Mouse (Mus musculus) neural tube, embryonic 11.5 days (tissue): Measurements from ENCODE around the gene Nprl2. TPM values are rescaled to one million over a fixed set of nuclear protein-coding genes. Genes with fewer than 3 reads are reported as not detected.

Experiments used
- ATAC-seq: fragments of 200-750 bp; cut with Nextera tagmentation; 2 replicates; pipeline ENCODE4 v1.8.0; 2017; ENCODE audit warnings: moderate number of reproducible peaks, mild to moderate bottlenecking, moderate TSS enrichment, moderate library complexity; ENCODE audit not compliant: insufficient read depth, low FRiP score, low TSS enrichment
- DNase-seq: peaks from one replicate; pipeline ENCODE4 v3.0.0-alpha.2; 2015; ENCODE audit warnings: low spot score
- H3K27ac ChIP-seq: fragments of 300-500 bp; sonication (generic); 2 replicates; pipeline ENCODE4 v1.5.1; 2014; ENCODE audit warnings: low read depth, mild to moderate bottlenecking, low read length
- H3K27me3 ChIP-seq: fragments of 300-500 bp; sonication (generic); 2 replicates; pipeline ENCODE4 v1.6.1; 2014; ENCODE audit warnings: mild to moderate bottlenecking, low read length, mixed read lengths; ENCODE audit not compliant: control insufficient read depth, insufficient read depth
- H3K36me3 ChIP-seq: fragments of 300-500 bp; sonication (generic); 2 replicates; pipeline ENCODE4 v1.6.1; 2014; ENCODE audit warnings: mild to moderate bottlenecking, low read length, moderate library complexity, mixed read lengths; ENCODE audit not compliant: control insufficient read depth, insufficient read depth
- H3K4me1 ChIP-seq: fragments of 300-500 bp; sonication (generic); 2 replicates; pipeline ENCODE4 v1.6.1; 2014; ENCODE audit warnings: low read length, mixed read lengths; ENCODE audit not compliant: control insufficient read depth, insufficient read depth
- H3K4me2 ChIP-seq: fragments of 300-500 bp; sonication (generic); 2 replicates; pipeline ENCODE4 v1.6.1; 2014; ENCODE audit warnings: low read depth, mild to moderate bottlenecking, moderate library complexity
- H3K4me3 ChIP-seq: fragments of 300-500 bp; sonication (generic); 2 replicates; pipeline ENCODE4 v1.5.1; 2014; ENCODE audit warnings: low read depth, low read length
- H3K9ac ChIP-seq: fragments of 300-500 bp; sonication (generic); 2 replicates; pipeline ENCODE4 v1.6.1; 2014; ENCODE audit warnings: mild to moderate bottlenecking, low read length
- H3K9me3 ChIP-seq: fragments of 300-500 bp; sonication (generic); 2 replicates; pipeline ENCODE4 v1.6.1; 2016; ENCODE audit warnings: low read length; ENCODE audit not compliant: control insufficient read depth
- WGBS: fragments of 180-500 bp; shearing (Covaris S2); extraction: QIAGEN DNeasy Blood & Tissue Kit; methylation state at CpG from one replicate; pipeline ENCODE4 v1.1.7; 2014; 5-methylcytosine and 5-hydroxymethylcytosine counted together
- polyA plus RNA-seq: library from polyadenylated mRNA; unstranded; fragments of >200 nt; fragmentation: Nextera tagmentation; extraction: Ambion mirVana; gene quantifications from 2 replicates; pipeline ENCODE4 v1.2.1, GENCODE M21; 2014

Nprl2 gene
- polyA plus RNA-seq, 1 experiment from 2014 or later: 48.9 TPM

GRCm38 (mm10) chr9:107548820-107549219, 6.8 kb downstream of the Nprl2 start:
- H3K9me3 ChIP-seq: no peaks in the 10 kb centered on the region
- peaks cover 26% of the 10 kb centered on the region for H3K4me1 ChIP-seq
- no peak overlapping the region for H3K4me3 ChIP-seq
- WGBS: 88% methylated on average over 10 of the region's 10 CpGs
- no peak overlapping the region for H3K4me2 ChIP-seq
- no peak overlapping the region for H3K27ac ChIP-seq
- peaks cover 2% of the 10 kb centered on the region; the same call in 1 of the 2 replicates for H3K36me3 ChIP-seq
- no peak overlapping the region for H3K9ac ChIP-seq
- peaks cover 30% of the 10 kb centered on the region for H3K27me3 ChIP-seq
- DNase-seq (no peak), ATAC-seq (no peak)

DNA sequence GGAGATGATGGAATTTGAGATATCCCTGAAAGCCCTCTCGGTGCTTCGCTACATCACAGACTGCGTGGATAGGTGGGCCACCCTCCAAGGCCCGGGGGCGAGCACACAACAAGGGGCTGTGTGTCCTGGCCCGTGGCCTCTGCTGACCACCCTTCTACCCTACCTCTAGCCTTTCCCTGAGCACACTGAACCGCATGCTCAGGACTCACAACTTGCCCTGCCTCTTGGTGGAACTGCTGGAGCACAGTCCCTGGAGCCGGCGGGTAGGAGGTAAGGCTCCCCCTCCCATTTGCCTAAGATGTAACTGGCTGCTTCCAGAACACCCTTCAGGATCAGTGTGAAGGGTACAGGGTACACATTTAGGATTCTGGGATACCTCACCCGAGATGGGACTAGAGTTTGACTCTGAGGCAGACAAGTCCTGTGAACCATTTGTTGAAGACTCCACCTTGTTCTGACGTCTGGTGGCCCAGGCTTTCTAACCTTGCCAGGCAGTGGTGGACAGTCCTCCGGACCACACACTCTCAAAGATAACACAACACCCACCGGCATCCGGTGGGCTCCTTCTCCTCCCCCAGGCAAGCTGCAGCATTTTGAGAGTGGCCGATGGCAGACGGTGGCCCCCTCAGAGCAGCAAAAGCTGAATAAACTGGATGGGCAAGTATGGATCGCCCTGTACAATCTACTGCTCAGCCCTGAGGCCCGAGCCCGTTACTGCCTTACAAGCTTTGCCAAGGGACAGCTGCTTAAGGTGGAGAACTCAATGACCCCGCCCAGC, 7.5 kb downstream of the Nprl2 start:
- Histone ChIP-seq H3K9ac (no peak overlapping the region), H3K27me3 (peaks cover 30% of the 10 kb centered on the region), H3K36me3 (peaks cover 2% of the 10 kb centered on the region; the same call in 1 of the 2 replicates), H3K4me3 (no peak overlapping the region), H3K9me3 (no peaks in the 10 kb centered on the region), H3K27ac (no peak overlapping the region), H3K4me1 (peaks cover 27% of the 10 kb centered on the region), H3K4me2 (no peak overlapping the region)
- WGBS: 91% methylated on average over 20 of the region's 20 CpGs
- ATAC-seq (no peak), DNase-seq (no peak)

DNA sequence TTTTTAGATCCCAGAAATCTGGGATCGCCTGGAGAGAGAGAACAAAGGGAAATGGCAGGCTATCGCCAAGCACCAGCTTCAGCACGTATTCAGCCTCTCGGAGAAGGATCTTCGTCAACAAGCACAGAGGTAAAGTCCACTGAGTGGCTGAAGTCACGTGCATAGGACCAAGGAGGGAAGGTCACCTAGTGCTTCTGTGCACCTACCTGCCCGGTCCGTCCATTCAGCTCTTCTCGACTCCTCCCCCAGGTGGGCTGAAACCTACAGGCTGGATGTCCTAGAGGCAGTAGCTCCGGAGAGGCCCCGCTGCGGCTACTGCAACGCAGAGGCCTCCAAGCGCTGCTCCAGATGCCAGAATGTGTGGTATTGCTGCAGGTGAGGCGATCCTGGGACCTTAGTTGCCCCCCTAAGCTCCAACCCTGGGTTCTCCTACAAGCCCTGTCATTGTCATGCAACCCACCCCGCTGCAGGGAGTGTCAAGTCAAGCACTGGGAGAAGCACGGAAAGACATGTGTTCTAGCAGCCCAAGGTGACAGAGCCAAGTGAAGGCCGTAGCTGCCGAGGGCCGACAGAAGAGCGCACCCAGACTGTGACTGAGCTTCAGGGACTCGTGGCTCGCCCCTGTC, 8.6 kb downstream of the Nprl2 start:
- Histone ChIP-seq H3K27me3 (peaks cover 30% of the 10 kb centered on the region), H3K4me3 (peak overlapping the region; percentile 40; the same call in 1 of the 2 replicates), H3K9ac (0 out of 2 replicates have a peak overlapping the region, but pooled peaks have one; percentile 1), H3K4me2 (peak overlapping the region; percentile 70), H3K27ac (no peak overlapping the region), H3K36me3 (no peaks in the 10 kb centered on the region), H3K9me3 (no peaks in the 10 kb centered on the region), H3K4me1 (peaks cover 32% of the 10 kb centered on the region)
- ATAC-seq: no peak
- WGBS: 22% methylated on average over 23 of the region's 23 CpGs
- DNase-seq: no peak

GRCm38 (mm10) chr9:107551117-107551889, 9.3 kb downstream of the Nprl2 start, which contains the start of gene Rassf1:
Rassf1 (plus strand) TSS chr9:107551555.
- peak within 1 kb of the TSS; percentile 15; the same call in 1 of the 2 replicates for H3K27ac ChIP-seq
- H3K27me3 ChIP-seq: peaks cover 30% of the 10 kb centered on the region
- H3K36me3 ChIP-seq: no peaks in the 10 kb centered on the region
- no peak for ATAC-seq
- peaks cover 39% of the 10 kb centered on the region for H3K4me1 ChIP-seq
- peak within 1 kb of the TSS; percentile 40 for H3K4me3 ChIP-seq
- H3K4me2 ChIP-seq: peak within 1 kb of the TSS; percentile 70
- 1% methylated on average over 53 of the region's 63 CpGs for WGBS
- DNase-seq: peak; percentile 67
- peak within 1 kb of the TSS; percentile 52 for H3K9ac ChIP-seq
- no peaks in the 10 kb centered on the region for H3K9me3 ChIP-seq

DNA sequence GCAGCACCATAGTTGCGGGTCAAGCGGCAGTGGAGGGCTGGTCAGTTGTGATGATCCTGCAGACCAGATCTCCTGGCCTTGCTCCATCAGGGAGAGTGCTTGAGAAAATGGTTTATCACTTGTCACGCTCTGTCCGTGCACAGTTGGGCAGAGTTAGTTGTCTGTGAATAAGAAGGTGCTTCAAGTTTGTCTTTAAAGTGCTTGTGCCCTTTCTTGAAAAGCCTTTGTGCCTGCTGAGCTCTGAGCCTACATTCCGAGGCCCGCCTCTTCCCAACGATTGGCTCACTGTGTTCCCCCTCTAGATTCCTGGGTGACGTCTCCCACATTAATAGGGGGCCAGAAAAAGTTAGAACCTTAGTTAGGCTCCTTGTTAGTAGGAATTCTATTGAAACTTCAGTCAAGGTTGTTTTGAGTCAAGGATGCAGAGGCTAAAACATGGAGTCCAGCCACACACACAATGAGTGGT, 9.9 kb downstream of the Nprl2 start:
- peaks cover 37% of the 10 kb centered on the region for H3K4me1 ChIP-seq
- peaks cover 30% of the 10 kb centered on the region for H3K27me3 ChIP-seq
- H3K4me2 ChIP-seq: peak overlapping the region; percentile 70
- ATAC-seq: no peak
- peak overlapping the region; percentile 40 for H3K4me3 ChIP-seq
- peak overlapping the region; percentile 15; the same call in 1 of the 2 replicates for H3K27ac ChIP-seq
- DNase-seq: no peak
- no peaks in the 10 kb centered on the region for H3K9me3 ChIP-seq
- H3K36me3 ChIP-seq: no peaks in the 10 kb centered on the region
- H3K9ac ChIP-seq: peak overlapping the region; percentile 52
- 10% methylated on average over 8 of the region's 8 CpGs for WGBS

DNA sequence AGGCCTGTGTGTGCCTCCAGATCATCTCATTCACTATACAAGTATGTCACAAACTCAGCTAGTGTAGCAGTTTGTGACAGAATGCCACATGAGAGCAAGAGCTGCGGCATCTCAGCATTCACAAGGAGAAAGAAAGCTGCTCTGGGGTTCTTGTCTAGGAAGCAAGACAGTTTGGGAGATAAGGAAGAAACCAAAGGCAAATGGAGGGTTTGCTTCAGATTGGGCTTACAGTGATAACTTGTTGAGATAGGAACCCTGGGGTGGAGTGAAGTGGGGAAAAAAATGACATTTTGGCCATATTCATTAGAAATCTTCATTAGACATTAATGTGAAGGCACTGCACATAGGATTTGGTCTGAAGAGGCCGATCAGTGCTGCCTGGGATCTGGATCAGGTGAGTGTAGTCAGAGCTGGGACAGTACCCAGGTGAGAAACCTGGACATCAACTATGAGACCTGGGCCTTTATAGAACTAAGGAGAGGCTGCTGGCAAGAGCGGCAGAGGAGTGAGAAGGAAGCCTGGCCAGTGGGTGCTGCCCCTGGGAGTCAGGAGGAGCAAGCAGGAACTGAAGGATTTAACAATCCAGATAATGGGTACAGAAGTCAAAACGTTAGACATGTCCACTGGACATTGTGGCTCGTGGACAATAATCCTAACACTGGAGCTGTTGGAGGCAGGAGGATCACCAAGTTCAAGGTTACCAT, 10.8 kb downstream of the Nprl2 start:
- H3K36me3 ChIP-seq: peaks cover 5% of the 10 kb centered on the region
- no peak overlapping the region for H3K4me3 ChIP-seq
- peaks cover 30% of the 10 kb centered on the region for H3K27me3 ChIP-seq
- DNase-seq: no peak
- no peak overlapping the region for H3K9ac ChIP-seq
- ATAC-seq: no peak
- WGBS: 77% methylated on average over 5 of the region's 5 CpGs
- H3K27ac ChIP-seq: no peak overlapping the region
- H3K9me3 ChIP-seq: no peaks in the 10 kb centered on the region
- H3K4me2 ChIP-seq: no peak overlapping the region; the same call in 1 of the 2 replicates
- peaks cover 31% of the 10 kb centered on the region for H3K4me1 ChIP-seq

- H3K9me3 ChIP-seq: no peaks in the 10 kb centered on the region
- WGBS: 4% methylated on average over 36 of the region's 37 CpGs
Measured at GRCm38 (mm10) chr9:107553541-107554318, 11.7 kb downstream of the Nprl2 start.

More at GRCm38 (mm10) chr9:107553541-107554318, 11.7 kb downstream of the Nprl2 start:
- H3K27me3 ChIP-seq: peaks cover 30% of the 10 kb centered on the region
- DNase-seq (no peak), ATAC-seq (peak; percentile 69)
- H3K9ac ChIP-seq: peak overlapping the region; percentile 62
- peak overlapping the region; percentile 77 for H3K27ac ChIP-seq
- peak overlapping the region; percentile 92 for H3K4me2 ChIP-seq
- H3K4me3 ChIP-seq: peak overlapping the region; percentile 80
- peaks cover 31% of the 10 kb centered on the region for H3K4me1 ChIP-seq
- peaks cover 9% of the 10 kb centered on the region for H3K36me3 ChIP-seq
